Mouse (Mus musculus) CD4-positive naive resting alpha-beta T cell, adult 76 days (primary cell): Measurements from ENCODE around the gene Six2. TPM values are rescaled to one million over a fixed set of nuclear protein-coding genes. Genes with fewer than 3 reads are reported as not detected.

ENCODE experiments used
- total RNA-seq: library from RNA; stranded (reverse); gene quantifications from one replicate; pipeline ENCODE4 v1.2.4, GENCODE M21; 2023

Six2 gene
- total RNA-seq = not detected

DNA sequence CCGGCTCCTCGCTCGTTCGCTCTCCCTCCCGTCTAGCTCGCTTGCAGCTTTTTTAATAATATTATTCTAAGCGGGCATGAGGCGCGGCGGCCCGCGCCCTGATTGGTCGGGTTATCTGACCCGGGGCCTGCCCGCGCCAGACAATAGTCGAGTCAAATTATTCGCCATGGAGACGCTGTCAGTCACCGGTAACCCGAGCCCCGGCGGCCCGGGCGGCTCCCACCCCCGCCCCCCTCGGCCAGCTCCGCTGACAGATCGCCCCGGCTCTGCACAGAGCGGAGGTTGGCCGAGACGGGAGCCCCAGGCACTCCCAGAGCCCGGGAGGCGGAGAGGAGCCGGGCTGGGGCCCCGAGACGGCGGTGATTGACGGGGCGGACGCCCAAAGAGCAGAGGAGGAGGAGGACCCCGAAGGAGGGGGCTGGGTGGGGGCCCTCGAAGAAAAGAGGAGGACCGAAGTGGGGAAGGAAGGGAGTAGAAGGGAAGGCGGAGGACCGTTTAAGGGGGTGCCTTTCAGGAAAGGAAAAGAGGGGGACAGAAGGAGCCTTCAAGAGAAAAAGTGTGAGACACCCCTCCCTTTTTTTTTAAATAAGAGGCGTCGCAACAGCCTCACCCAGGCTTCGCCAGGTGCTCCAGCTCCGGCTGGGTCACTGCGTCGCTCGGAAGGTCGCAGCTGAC lies at the start of gene Six2:
Gene Six2 (minus strand): TSS at position 39 of the 675 bp plus-strand sequence.

Other genes starting within 250 kb of the Six2 start
- gene Six3, start 74.7 kb downstream of the Six2 start, total RNA-seq = not detected